ENCODE assay signal across 13 mouse cellular contexts in the genomic region with DNA sequence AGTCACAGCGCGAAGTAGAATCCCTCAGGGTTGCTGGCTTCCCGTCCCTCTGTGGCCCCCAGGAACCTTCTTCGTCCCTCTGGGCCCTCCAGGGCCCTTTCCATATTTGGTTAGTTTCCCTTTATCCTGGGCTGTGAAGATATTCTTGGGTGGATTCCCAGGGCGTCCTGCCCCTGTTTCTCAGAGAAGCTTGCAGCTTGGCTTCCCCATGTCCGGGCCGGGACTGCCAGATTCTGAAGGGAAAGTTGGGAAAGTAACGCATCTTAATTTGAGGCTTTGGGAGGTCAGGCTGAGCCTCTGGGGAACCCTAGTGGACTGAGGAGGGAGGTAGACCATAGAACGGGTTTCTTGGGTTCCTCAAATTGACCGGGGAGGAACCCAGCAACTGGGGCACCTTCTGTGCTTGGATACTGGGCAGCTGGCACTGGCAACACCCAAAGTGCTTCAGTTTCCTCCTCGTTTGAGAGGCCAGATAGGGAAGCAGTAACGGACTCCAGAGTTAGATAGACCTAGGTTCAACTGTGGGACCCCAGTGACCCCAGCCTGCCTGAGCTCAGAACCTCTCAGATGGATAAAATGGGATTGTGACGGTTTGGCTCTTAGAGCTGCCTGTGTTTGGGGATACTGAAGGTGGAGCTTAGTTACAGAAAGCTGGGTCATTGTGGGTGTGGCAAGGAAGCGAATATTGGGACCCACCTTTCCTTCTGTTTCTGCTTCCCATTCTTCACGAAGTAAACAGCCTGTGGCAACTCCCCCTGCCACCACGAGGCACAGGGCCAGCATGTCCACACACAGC. TPM values are rescaled to one million over a fixed set of nuclear protein-coding genes. Genes with fewer than 3 reads are reported as not detected.
A peak's percentile ranks its signal among the peaks of the same experiment; 100 is the strongest.
DNase-seq lines count a peak whose midpoint lies in the region; ATAC-seq and TF ChIP-seq lines count a peak whose summit lies in the region.
"Had no signal": no experiment of that assay in that cellular context is flagged by ENCODE, and none has a peak within 500 bp of the region (broad histone marks: within the 10 kb centered on the region; RNA-seq: fewer than 3 reads in every experiment).

No protein-coding gene starts in this region.

- no peaks in the 10 kb centered on the region for H3K9me3 ChIP-seq in liver, embryonic 11.5 days (ENCODE audit: control insufficient read depth, low read length)
- H3K9me3 ChIP-seq: limb, embryonic 12.5 days had no signal

- WGBS in liver, embryonic 11.5 days, result 67% methylated on average over 16 of the region's 16 CpGs

- intact Hi-C loops in gastrocnemius, adult 2 months (cut with DNase I), result loop anchor here (5.0 kb wide), 1 partner anchor 175 kb away; no protein-coding TSS in a partner anchor

- no peaks in the 10 kb centered on the region for H3K27me3 ChIP-seq in liver, embryonic 11.5 days (replicated peaks; ENCODE audit: control insufficient read depth, insufficient read depth, low read length)

- H3K4me1 ChIP-seq in liver, embryonic 11.5 days (replicated peaks; ENCODE audit: control insufficient read depth, insufficient read depth, low read length), result peaks cover 48% of the 10 kb centered on the region

- no peak for TF ChIP-seq CTCF in gastrocnemius, adult 2 months (IDR thresholded peaks at IDR 0.05)

- H3K27ac ChIP-seq in gastrocnemius, adult 2 months, result peak overlapping the region; percentile 88
- peak overlapping the region; percentile 13 for H3K27ac ChIP-seq in liver, embryonic 11.5 days (ENCODE audit: low read depth, low read length)
- H3K27ac ChIP-seq: limb, embryonic 12.5 days had no signal

- ATAC-seq in liver, embryonic 11.5 days (replicated peaks; ENCODE audit: low FRiP score), result no peak
- peak; percentile 3; the same call in 1 of the 2 replicates for ATAC-seq in megakaryocyte progenitor cell, adult 5-6 weeks (replicated peaks; ENCODE audit: poor library complexity)
- ATAC-seq in megakaryocyte-erythroid progenitor cell, adult 5-6 weeks (replicated peaks; ENCODE audit: low FRiP score, low TSS enrichment, poor library complexity, severe bottlenecking), result no peak

- H3K4me2 ChIP-seq in liver, embryonic 11.5 days, result no peak overlapping the region
- H3K4me2 ChIP-seq: limb, embryonic 12.5 days had no signal

- DNase-seq in layer of hippocampus, postnatal 10 days (ENCODE audit: low spot score in 2 of 2), result peak; percentile 32 to 40
- DNase-seq in layer of hippocampus, adult 9-10 months (ENCODE audit: low spot score), result no peak
- peak; percentile 65 for DNase-seq in gastrocnemius, adult 2 months
- DNase-seq in liver, embryonic 11.5 days (ENCODE audit: low spot score), result no peak
- DNase-seq in frontal cortex, postnatal 10 days (ENCODE audit: low spot score in 2 of 2), result no peak
- no peak for DNase-seq in adrenal gland, postnatal 36 days
- DNase-seq: adrenal gland, adult 2 months; right cerebral cortex, postnatal 4 days; thymus, adult 2 months had no signal

- H3K4me3 ChIP-seq in gastrocnemius, adult 2 months, result peak overlapping the region; percentile 48
- no peak overlapping the region for H3K4me3 ChIP-seq in liver, embryonic 11.5 days (ENCODE audit: low read depth, low read length)
- H3K4me3 ChIP-seq: limb, embryonic 12.5 days; myocyte had no signal

- H3K36me3 ChIP-seq in liver, embryonic 11.5 days (ENCODE audit: control insufficient read depth, insufficient read depth, low read length), result no peaks in the 10 kb centered on the region
- H3K36me3 ChIP-seq: limb, embryonic 12.5 days had no signal

- no peak overlapping the region for H3K9ac ChIP-seq in liver, embryonic 11.5 days (ENCODE audit: low read depth, low read length)
- H3K9ac ChIP-seq: limb, embryonic 12.5 days had no signal

RNA-seq across cellular contexts. Expression of gene Comtd1, which starts 3.4 kb away (rescaled TPM):
- total RNA-seq in layer of hippocampus, postnatal 10 days (2021), result 10 to 100 TPM; 42.1 to 44.5 TPM
- 10 to 100 TPM in 1 of 2 experiments, 1 to 10 TPM in 1; 8.8 to 13.0 TPM for total RNA-seq in gastrocnemius, adult 2 months (2021)
- polyA plus RNA-seq in liver, embryonic 11.5 days (2014; fragmentation: Nextera tagmentation; extraction: Ambion mirVana), result 54.4 and 59.0 TPM in 2 replicates
- 40.7 and 50.8 TPM in 2 replicates for total RNA-seq in megakaryocyte progenitor cell, adult 5-6 weeks (2015)
- 23.5 and 30.2 TPM in 2 replicates for total RNA-seq in megakaryocyte progenitor cell, adult 5-6 weeks (2017)
- total RNA-seq in adrenal gland, postnatal 36 days (2021), result 10 to 100 TPM; 54.8 to 83.5 TPM
- 67.6 and 76.2 TPM in 2 replicates for total RNA-seq in megakaryocyte-erythroid progenitor cell, adult 5-6 weeks (2014; fragmentation: Nextera tagmentation)
- total RNA-seq in megakaryocyte-erythroid progenitor cell, adult 5-6 weeks (2017), result 17.7 and 24.2 TPM in 2 replicates

RNA-seq across cellular contexts. Expression of gene Vdac2, which starts 27.2 kb away (rescaled TPM):
- 100 to 1,000 TPM; 201 to 224 TPM for total RNA-seq in layer of hippocampus, postnatal 10 days (2021)
- 100 to 1,000 TPM; 320 to 332 TPM for total RNA-seq in gastrocnemius, adult 2 months (2021)
- 312 and 324 TPM in 2 replicates for polyA plus RNA-seq in liver, embryonic 11.5 days (2014; fragmentation: Nextera tagmentation; extraction: Ambion mirVana)
- 468 and 477 TPM in 2 replicates for total RNA-seq in megakaryocyte progenitor cell, adult 5-6 weeks (2015)
- 395 and 402 TPM in 2 replicates for total RNA-seq in megakaryocyte progenitor cell, adult 5-6 weeks (2017)
- 100 to 1,000 TPM; 206 to 231 TPM for total RNA-seq in adrenal gland, postnatal 36 days (2021)
- 321 and 323 TPM in 2 replicates for total RNA-seq in megakaryocyte-erythroid progenitor cell, adult 5-6 weeks (2014; fragmentation: Nextera tagmentation)
- total RNA-seq in megakaryocyte-erythroid progenitor cell, adult 5-6 weeks (2017), result 421 and 441 TPM in 2 replicates

Comparison
In these comparisons a context has a peak if more than half of its experiments do, and no peak if none do; other contexts are left out.
1. DNase-seq: peak in layer of hippocampus, postnatal 10 days (2 of 2) and gastrocnemius, adult 2 months (single experiment); none in layer of hippocampus, adult 9-10 months (single experiment), liver, embryonic 11.5 days (single experiment), frontal cortex, postnatal 10 days (0 of 2) and adrenal gland, postnatal 36 days (0 of 2).